Mouse (Mus musculus) spleen, postnatal 36 days (tissue): ENCODE measurements around the gene Pigo.
"Not testable (repeated sequence)": the region's sequence is repeated elsewhere in the genome, so short reads cannot be mapped to it uniquely, and the experiment has no call there.

Experiments used
- DNase-seq, 2 experiments: peaks; one replicate each; pipeline ENCODE4 v3.0.0; 2022; ENCODE audit warnings: low spot score in 2 of 2, mixed read lengths in 1 of 2

Pigo gene

GRCm38 (mm10) chr4:43001272-43001671, 24.3 kb downstream of the Pigo start:
- no peak for DNase-seq

DNA sequence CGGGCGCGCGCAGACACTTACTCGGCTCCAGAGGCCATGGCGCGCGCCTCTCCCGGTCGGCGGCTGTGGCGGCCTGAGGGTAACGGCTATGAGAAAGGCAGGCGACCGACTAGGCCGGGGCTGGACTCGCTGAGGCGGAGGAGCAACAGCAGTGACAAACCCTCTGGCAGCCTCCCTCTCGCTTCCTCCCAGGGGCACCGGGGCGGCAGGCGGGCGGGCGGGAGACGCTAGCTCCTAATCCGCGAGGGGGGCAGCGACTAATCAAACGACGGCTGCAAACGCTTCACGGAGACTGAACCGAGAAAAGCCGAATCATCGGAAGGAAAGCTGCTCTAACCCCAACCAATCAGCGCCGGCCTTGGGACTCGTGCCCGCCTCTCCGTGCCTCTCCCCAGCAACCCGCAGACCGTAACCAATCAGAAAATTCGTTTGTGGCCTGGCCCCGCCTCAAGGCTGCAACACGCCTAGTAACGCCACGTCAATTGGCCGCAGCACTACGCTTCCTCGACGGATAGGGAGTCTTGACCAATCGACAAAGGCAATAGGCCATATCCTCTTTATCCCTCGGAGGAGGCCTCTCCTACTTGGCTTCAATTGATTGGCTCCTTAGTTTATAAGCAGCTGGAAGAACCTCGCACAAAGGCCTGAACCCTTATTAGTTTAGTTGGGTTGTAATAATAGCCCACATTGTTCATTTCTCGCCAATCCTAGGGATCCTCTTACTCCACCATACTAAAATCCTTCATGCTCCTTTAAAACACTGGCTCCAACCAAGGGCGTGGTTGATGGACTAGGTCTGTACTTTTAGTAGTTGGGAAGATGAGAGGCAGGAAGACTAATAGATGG, 25.3 kb downstream of the Pigo start, which contains the start of gene Vcp:
Vcp (minus strand) TSS at position 367 of the 846 bp plus-strand sequence.
- peak; percentile 99 for DNase-seq

GRCm38 (mm10) chr4:42999451-43000140, 26.0 kb downstream of the Pigo start:
- peak; percentile 70 to 74 for DNase-seq

- no peak for DNase-seq
Measured at GRCm38 (mm10) chr4:42998022-42998421, 27.6 kb downstream of the Pigo start.

DNA sequence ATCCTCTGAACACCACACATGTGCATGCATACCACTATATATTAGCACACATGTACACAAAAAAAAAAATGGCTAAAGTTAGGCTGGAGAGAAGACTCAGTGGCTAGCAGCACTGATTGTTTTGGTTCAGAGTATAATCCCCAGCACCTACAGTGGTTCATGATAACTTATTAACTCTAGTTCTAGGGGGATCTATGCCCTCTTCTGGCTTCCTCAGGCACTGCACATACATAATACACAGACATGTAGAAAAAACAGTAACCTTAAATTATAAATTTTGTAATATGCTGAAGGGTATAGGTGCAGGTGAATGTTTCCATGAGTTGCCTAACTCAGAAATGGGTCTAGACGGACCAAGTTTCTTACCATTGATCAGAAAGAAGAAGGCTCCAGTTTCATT, 37.3 kb downstream of the Pigo start:
- no peak for DNase-seq

- DNase-seq = not testable (repeated sequence)
Measured at GRCm38 (mm10) chr4:42980467-42980866, 45.2 kb downstream of the Pigo start.

GRCm38 (mm10) chr4:42978062-42978461, 47.6 kb downstream of the Pigo start:
- DNase-seq = no peak

- DNase-seq = no peak
Measured at GRCm38 (mm10) chr4:42973868-42974267, 51.8 kb downstream of the Pigo start.

DNA sequence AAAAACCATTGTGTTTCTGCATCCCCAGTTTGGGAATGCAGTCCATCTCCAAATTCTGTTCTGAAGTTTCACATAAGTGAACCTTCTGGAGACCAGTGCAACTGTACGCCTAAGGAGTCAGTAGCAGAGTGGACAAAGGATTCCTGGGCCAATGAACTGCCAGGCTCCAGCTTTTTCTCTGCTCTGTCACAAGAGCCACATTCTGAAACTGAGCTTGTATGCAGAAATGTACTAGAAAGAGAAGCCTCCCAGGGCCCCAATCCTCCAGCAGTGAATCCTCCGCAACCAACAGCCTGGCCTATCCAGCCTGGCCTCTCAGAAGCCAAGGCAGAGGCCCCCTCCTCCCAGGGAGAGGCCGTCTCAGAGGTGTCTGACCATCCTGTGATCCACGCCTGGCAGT, 52.7 kb downstream of the Pigo start:
- DNase-seq = no peak

GRCm38 (mm10) chr4:42969304-42969703, 56.3 kb downstream of the Pigo start, which contains the start of gene 1700022I11Rik:
Gene 1700022I11Rik (plus strand): TSS chr4:42969604.
- no peak for DNase-seq
